Mouse (Mus musculus) kidney, embryonic 15.5 days (tissue): ENCODE results near the gene Klhl35. TPM values are rescaled to one million over a fixed set of nuclear protein-coding genes. Genes with fewer than 3 reads are reported as not detected.

Source experiments
- ATAC-seq: fragments of 200-750 bp; cut with Nextera tagmentation; replicated peaks from 2 replicates; pipeline ENCODE4 v1.8.0; 2017; ENCODE audit warnings: moderate TSS enrichment; ENCODE audit not compliant: low FRiP score
- H3K27ac ChIP-seq: fragments of 300-500 bp; sonication (generic); 2 replicates; pipeline ENCODE4 v1.5.1; 2015; ENCODE audit warnings: mild to moderate bottlenecking, inconsistent platforms
- H3K27me3 ChIP-seq: fragments of 300-500 bp; sonication (generic); 2 replicates; pipeline ENCODE4 v1.6.1; 2015; ENCODE audit warnings: inconsistent platforms
- H3K36me3 ChIP-seq: fragments of 300-500 bp; sonication (generic); 2 replicates; pipeline ENCODE4 v1.6.1; 2015; ENCODE audit warnings: inconsistent platforms
- H3K4me1 ChIP-seq: fragments of 300-500 bp; sonication (generic); 2 replicates; pipeline ENCODE4 v1.6.1; 2015; ENCODE audit warnings: inconsistent platforms
- H3K4me2 ChIP-seq: fragments of 300-500 bp; sonication (generic); 2 replicates; pipeline ENCODE4 v1.6.1; 2015; ENCODE audit warnings: moderate library complexity, mild to moderate bottlenecking, inconsistent platforms
- H3K4me3 ChIP-seq: fragments of 300-500 bp; sonication (generic); replicated peaks from 2 replicates; pipeline ENCODE4 v1.5.1; 2015; ENCODE audit warnings: mild to moderate bottlenecking, inconsistent platforms
- H3K9ac ChIP-seq: fragments of 300-500 bp; sonication (generic); 2 replicates; pipeline ENCODE4 v1.6.1; 2015; ENCODE audit warnings: mild to moderate bottlenecking, inconsistent platforms
- H3K9me3 ChIP-seq: fragments of 300-500 bp; sonication (generic); replicated peaks from 2 replicates; pipeline ENCODE4 v1.6.1; 2016; ENCODE audit warnings: inconsistent platforms
- WGBS: fragments of 180-500 bp; shearing (Covaris S2); methylation state at CpG from one replicate; pipeline ENCODE4 v1.1.7; 2015; ENCODE audit warnings: mixed read lengths; 5-methylcytosine and 5-hydroxymethylcytosine counted together
- polyA plus RNA-seq: library from polyadenylated mRNA; unstranded; fragments of >200 nt; fragmentation: Nextera tagmentation; extraction: Ambion mirVana; gene quantifications from 2 replicates; pipeline ENCODE4 v1.2.1, GENCODE M21; 2015

The Klhl35 gene
- polyA plus RNA-seq, 1 experiment from 2014 or later: 1.2 TPM

DNA sequence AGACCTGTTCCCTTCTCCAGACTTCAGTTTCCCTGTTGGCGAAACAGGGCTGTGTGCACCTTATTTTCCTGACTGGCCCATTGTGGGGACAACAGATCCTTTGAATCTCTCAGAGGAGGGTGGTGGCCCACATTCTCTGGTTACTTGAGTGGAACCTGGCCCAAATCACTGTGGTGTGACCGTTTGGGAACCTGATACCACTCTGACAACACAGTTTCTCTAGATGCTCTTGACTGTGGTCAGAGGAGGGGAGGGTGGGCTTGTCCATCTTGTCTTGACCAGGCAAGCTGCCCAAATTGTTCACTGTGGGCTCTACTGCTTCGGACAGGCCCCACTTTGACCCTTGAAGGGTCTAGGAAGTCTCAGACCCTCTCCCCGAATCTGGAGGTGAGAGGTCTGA lies 11.8 kb upstream of the Klhl35 start:
- Histone ChIP-seq H3K4me2 (peak overlapping the region; percentile 19; the same call in 1 of the 2 replicates), H3K27me3 (no peaks in the 10 kb centered on the region), H3K27ac (peak overlapping the region; percentile 71), H3K4me3 (no peak overlapping the region), H3K9me3 (no peaks in the 10 kb centered on the region), H3K4me1 (peaks cover 40% of the 10 kb centered on the region), H3K9ac (no peak overlapping the region), H3K36me3 (peaks cover 4% of the 10 kb centered on the region; the same call in 1 of the 2 replicates)
- peak; percentile 31 for ATAC-seq
- WGBS: 38% methylated on average over 4 of the region's 4 CpGs

GRCm38 (mm10) chr7:99458849-99459248 lies 7.0 kb upstream of the Klhl35 start:
- no peak overlapping the region for H3K9ac ChIP-seq
- H3K4me1 ChIP-seq: peaks cover 28% of the 10 kb centered on the region
- 71% methylated on average over 8 of the region's 8 CpGs for WGBS
- H3K4me2 ChIP-seq: no peak overlapping the region
- ATAC-seq: no peak
- H3K27ac ChIP-seq: peak overlapping the region; percentile 19; the same call in 1 of the 2 replicates
- peaks cover 16% of the 10 kb centered on the region for H3K36me3 ChIP-seq
- no peaks in the 10 kb centered on the region for H3K27me3 ChIP-seq
- no peaks in the 10 kb centered on the region for H3K9me3 ChIP-seq
- no peak overlapping the region for H3K4me3 ChIP-seq

DNA sequence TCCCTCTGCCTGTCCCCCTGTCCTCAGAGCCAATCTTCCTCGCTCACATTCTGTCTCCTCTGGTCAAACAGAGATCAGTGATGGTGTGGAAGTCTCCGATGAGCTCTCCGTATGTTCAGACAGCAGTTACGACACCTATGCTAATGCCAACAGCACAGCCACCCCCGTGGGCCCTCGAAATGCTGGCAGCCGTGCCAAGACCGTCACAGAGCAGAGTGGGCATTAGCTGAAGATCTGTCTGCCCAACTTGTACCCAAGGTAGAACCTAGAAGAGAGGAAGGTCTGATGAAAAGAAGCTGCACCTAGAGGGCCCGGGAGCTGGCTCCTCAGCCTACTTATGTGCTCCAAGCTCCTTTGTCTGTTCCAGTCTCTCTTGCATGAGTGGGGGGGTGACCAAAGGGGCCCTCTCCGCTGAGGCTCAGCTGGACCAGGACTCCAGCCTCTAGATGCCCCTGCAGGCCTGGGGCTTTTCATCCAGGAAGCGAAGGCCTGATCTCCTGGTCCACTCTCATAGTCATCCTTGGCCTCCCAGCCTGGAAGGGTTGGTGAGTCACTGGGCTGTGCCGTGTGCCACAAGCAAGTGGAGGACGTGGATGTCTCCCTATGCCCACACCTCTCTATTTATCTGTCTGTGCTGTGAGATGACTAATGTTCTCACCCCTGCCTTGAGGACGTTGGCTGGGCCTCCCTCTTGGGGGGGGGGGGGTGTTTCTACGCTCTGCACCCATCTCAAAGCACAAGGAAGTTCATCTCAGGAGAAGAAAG lies 5.7 kb upstream of the Klhl35 start:
- no peaks in the 10 kb centered on the region for H3K9me3 ChIP-seq
- WGBS: 88% methylated on average over 15 of the region's 15 CpGs
- no peak for ATAC-seq
- H3K4me2 ChIP-seq: no peak overlapping the region
- H3K27ac ChIP-seq: peak overlapping the region; percentile 19; the same call in 1 of the 2 replicates
- no peak overlapping the region for H3K9ac ChIP-seq
- H3K4me3 ChIP-seq: no peak overlapping the region
- H3K36me3 ChIP-seq: peaks cover 16% of the 10 kb centered on the region
- H3K4me1 ChIP-seq: peaks cover 20% of the 10 kb centered on the region
- no peaks in the 10 kb centered on the region for H3K27me3 ChIP-seq

DNA sequence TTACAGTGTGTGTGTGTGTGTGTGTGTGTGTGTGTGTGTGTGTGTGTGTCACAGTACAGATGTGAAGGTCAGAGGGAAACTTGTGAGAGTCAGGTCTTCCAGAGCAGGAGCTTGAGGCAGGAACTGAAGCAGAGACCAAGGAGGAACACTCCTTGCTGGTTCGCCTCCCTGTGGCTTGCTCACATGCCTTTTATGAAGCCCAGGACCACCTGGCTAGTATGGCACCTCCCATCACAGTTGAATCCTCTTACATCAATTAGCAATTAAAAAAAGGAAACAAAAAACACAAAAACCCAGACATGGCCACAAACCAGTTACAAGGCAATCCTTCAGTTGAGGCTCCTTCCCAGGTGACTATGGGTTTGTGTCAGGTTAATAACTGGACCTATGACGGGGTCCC lies 2.7 kb upstream of the Klhl35 start:
- Histone ChIP-seq H3K27ac (no peak overlapping the region), H3K4me3 (no peak overlapping the region), H3K9me3 (no peaks in the 10 kb centered on the region), H3K9ac (no peak overlapping the region), H3K27me3 (no peaks in the 10 kb centered on the region), H3K36me3 (peaks cover 16% of the 10 kb centered on the region), H3K4me2 (no peak overlapping the region), H3K4me1 (peaks cover 48% of the 10 kb centered on the region)
- 91% methylated on average over 2 of the region's 2 CpGs for WGBS
- no peak for ATAC-seq

GRCm38 (mm10) chr7:99467916-99468282 lies 2.1 kb downstream of the Klhl35 start:
- Histone ChIP-seq H3K4me3 (peak overlapping the region; percentile 57), H3K27ac (peak overlapping the region; percentile 93), H3K9ac (peak overlapping the region; percentile 70), H3K9me3 (no peaks in the 10 kb centered on the region), H3K4me1 (peaks cover 48% of the 10 kb centered on the region), H3K4me2 (peak overlapping the region; percentile 87), H3K27me3 (no peaks in the 10 kb centered on the region), H3K36me3 (peaks cover 14% of the 10 kb centered on the region)
- no peak; the same call in 1 of the 2 replicates for ATAC-seq
- WGBS: 21% methylated on average over 11 of the region's 11 CpGs

- Histone ChIP-seq H3K9me3 (no peaks in the 10 kb centered on the region), H3K27ac (peak overlapping the region; percentile 93), H3K4me1 (peaks cover 50% of the 10 kb centered on the region), H3K36me3 (peaks cover 20% of the 10 kb centered on the region), H3K9ac (peak overlapping the region; percentile 70), H3K4me2 (peak overlapping the region; percentile 87), H3K27me3 (no peaks in the 10 kb centered on the region), H3K4me3 (peak overlapping the region; percentile 57)
- peak; percentile 78 for ATAC-seq
- WGBS: 1% methylated on average over 124 of the region's 145 CpGs
These were observed 2.7 kb downstream of the Klhl35 start for GRCm38 (mm10) chr7:99468283-99469132.

- peaks cover 59% of the 10 kb centered on the region for H3K4me1 ChIP-seq
- H3K27me3 ChIP-seq: no peaks in the 10 kb centered on the region
- no peak overlapping the region for H3K9ac ChIP-seq
- peaks cover 33% of the 10 kb centered on the region for H3K36me3 ChIP-seq
- 73% methylated on average over 17 of the region's 17 CpGs for WGBS
- H3K4me2 ChIP-seq: no peak overlapping the region
- H3K4me3 ChIP-seq: no peak overlapping the region
- ATAC-seq: no peak
- H3K9me3 ChIP-seq: no peaks in the 10 kb centered on the region
- H3K27ac ChIP-seq: peak overlapping the region; percentile 93; the same call in 1 of the 2 replicates
These were observed 4.0 kb downstream of the Klhl35 start for GRCm38 (mm10) chr7:99469680-99470405.

- peaks cover 49% of the 10 kb centered on the region for H3K36me3 ChIP-seq
- no peak for ATAC-seq
- H3K9ac ChIP-seq: no peak overlapping the region
- H3K27ac ChIP-seq: no peak overlapping the region
- H3K4me3 ChIP-seq: no peak overlapping the region
- H3K4me2 ChIP-seq: no peak overlapping the region
- H3K9me3 ChIP-seq: no peaks in the 10 kb centered on the region
- 68% methylated on average over 18 of the region's 18 CpGs for WGBS
- no peaks in the 10 kb centered on the region for H3K27me3 ChIP-seq
- H3K4me1 ChIP-seq: peaks cover 52% of the 10 kb centered on the region
These were observed 5.8 kb downstream of the Klhl35 start for GRCm38 (mm10) chr7:99471578-99471977.

DNA sequence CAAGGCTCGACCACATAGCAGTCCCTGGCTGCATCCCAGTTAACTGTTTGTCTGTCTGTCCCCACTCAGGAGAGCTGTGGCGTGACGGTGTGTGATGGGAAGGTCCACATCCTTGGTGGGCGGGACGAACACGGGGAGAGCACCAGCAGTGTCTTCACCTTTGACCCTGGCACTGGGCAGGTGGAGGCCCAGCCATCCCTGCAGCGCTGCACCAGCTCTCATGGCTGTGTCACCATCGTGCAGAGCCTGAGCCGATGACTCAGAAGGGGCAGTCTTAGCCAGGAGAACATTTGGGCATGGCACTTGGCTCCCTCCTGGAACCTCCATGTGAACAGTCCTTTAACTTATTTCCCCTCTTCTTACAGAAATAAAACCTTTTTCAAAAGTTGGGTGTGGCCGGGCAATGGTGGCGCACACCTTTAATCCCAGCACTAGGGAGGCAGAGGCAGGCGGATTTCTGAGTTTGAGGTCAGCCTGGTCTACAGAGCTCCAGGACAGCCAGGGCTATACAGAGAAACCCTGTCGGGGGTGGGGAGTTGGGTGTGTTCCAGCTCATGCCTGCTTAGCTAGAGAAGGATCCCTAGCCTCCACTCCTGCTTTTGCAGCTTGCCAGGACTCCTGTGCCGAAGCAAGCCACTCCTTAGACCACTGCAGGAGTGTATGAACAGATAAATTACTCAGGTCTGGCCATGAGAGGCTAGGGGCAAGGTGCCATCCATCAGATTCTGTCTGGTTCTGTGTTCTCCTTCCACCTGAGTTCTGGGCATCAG lies 8.0 kb downstream of the Klhl35 start:
- Histone ChIP-seq H3K4me3 (no peak overlapping the region), H3K4me1 (peaks cover 36% of the 10 kb centered on the region), H3K9me3 (no peaks in the 10 kb centered on the region), H3K36me3 (peaks cover 72% of the 10 kb centered on the region), H3K27ac (no peak overlapping the region), H3K27me3 (no peaks in the 10 kb centered on the region), H3K9ac (no peak overlapping the region), H3K4me2 (no peak overlapping the region)
- 79% methylated on average over 14 of the region's 14 CpGs for WGBS
- no peak for ATAC-seq

GRCm38 (mm10) chr7:99474836-99475561 lies 9.2 kb downstream of the Klhl35 start:
- Histone ChIP-seq H3K4me1 (peaks cover 40% of the 10 kb centered on the region), H3K4me2 (no peak overlapping the region), H3K27ac (peak overlapping the region; percentile 41), H3K4me3 (no peak overlapping the region), H3K9ac (no peak overlapping the region), H3K36me3 (peaks cover 83% of the 10 kb centered on the region), H3K9me3 (no peaks in the 10 kb centered on the region), H3K27me3 (no peaks in the 10 kb centered on the region)
- ATAC-seq: no peak
- 65% methylated on average over 12 of the region's 12 CpGs for WGBS

DNA sequence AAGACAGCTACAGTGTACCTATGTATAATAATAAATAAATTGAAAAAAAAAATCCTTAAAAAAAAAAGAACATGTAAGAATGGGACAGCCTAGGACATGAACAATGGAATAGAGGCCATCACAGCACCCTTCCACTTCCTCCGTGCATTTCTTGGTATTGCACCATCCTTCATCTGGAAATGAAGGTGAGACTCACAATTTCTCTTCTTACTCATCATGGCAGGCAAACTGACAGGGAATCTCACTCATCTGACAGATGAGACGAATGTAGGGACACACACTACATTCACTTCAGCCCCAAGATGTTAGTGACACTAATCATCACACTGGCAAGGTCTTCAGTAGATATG lies 9.7 kb downstream of the Klhl35 start:
- WGBS: 89% methylated on average over 2 of the region's 2 CpGs
- Histone ChIP-seq H3K4me3 (no peak overlapping the region), H3K27me3 (no peaks in the 10 kb centered on the region), H3K36me3 (peaks cover 89% of the 10 kb centered on the region), H3K4me2 (no peak overlapping the region), H3K27ac (no peak overlapping the region), H3K4me1 (peaks cover 41% of the 10 kb centered on the region), H3K9ac (no peak overlapping the region), H3K9me3 (no peaks in the 10 kb centered on the region)
- no peak for ATAC-seq
